Mouse (Mus musculus): ENCODE data around the gene Slc44a5. TPM values are rescaled to one million over a fixed set of nuclear protein-coding genes. Genes with fewer than 3 reads are reported as not detected.

The Slc44a5 gene
- polyA plus RNA-seq (2015; fragmentation: Nextera tagmentation; extraction: Ambion mirVana): 5.1 and 5.7 TPM in 2 replicates

DNA sequence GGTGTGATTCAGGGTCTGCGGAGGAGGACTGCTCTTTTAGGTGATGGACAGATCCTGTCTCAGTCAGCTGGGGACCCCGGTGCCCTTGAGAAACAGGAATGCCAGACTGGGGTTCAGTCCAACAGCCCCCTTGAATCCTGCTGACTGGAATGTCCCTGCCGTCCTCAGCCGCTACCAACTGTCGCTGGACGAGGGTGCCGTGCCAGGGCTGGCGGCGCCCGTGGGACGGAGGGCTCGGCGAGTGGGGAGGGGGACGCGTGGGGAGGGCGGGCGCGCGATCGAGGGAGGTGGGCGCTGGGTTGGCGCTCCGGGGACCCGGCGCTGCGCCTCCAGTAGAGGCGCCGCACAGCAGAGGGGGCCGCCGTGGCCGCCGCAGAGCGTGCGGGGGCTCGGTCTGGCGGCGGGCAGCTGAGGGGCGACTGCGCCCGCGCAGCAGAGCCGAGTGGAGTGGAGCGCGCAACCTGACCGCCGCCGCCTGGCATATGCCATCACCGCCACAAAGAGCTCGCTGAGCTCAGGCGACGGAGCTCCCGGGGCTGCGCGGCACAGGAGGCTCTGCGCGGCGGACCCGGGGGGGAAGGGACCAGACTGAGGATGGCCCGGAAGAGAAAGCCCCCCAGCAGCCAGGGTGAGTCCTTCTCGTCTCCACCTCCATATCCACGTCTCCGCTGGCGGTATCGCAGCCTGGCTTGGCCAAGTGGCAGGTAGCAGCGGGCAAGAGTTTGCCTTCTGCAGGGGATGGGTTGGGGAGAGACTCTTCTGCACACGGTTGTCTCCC lies at the start of gene Slc44a5:
TSS of gene Slc44a5 (plus strand) at position 266 of the 778 bp plus-strand sequence.
- Histone ChIP-seq H3K36me3 (no peaks in the 10 kb centered on the region), H3K4me1 (peaks cover 20% of the 10 kb centered on the region), H3K4me3 (replicated peaks) (peak within 1 kb of the TSS; percentile 68), H3K9ac (replicated peaks) (peak within 1 kb of the TSS; percentile 69), H3K27ac (replicated peaks) (peak within 1 kb of the TSS; percentile 61), H3K27me3 (replicated peaks) (peaks cover 12% of the 10 kb centered on the region; the same call in 1 of the 2 replicates), H3K9me3 (replicated peaks) (no peaks in the 10 kb centered on the region), H3K4me2 (peak within 1 kb of the TSS; percentile 98)
- ATAC-seq (ENCODE audit: low FRiP score): peak; percentile 92
- under 1% methylated on average over 48 of the region's 66 CpGs for WGBS

DNA sequence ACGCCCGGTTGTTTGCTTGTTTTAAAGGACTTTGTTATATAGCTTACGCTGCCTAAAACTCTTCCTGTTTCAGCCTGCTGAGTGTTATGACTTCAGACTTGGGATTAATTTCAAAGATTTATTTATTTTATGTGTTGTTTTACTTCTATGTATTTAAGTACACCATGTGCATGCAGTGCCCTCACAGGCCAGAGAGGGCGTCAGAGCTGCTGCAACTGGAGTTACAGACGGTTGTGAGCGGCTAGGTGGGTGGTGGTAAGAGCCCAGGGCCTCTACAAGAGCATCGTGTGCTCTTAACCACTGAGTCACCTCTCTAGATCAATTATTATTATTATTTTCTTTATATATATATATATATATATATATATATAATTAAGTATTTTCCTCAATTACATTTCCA lies 46.9 kb upstream of the Slc44a5 start:
- H3K4me3 ChIP-seq (replicated peaks): no peak overlapping the region
- ATAC-seq (ENCODE audit: low FRiP score): no peak
- WGBS: 88% methylated on average over 7 of the region's 7 CpGs
- H3K27ac ChIP-seq (replicated peaks): no peak overlapping the region
- no peaks in the 10 kb centered on the region for H3K4me1 ChIP-seq
- H3K36me3 ChIP-seq: peaks cover 37% of the 10 kb centered on the region
- H3K9me3 ChIP-seq (replicated peaks): no peaks in the 10 kb centered on the region
- no peak overlapping the region for H3K9ac ChIP-seq (replicated peaks)
- H3K4me2 ChIP-seq: no peak overlapping the region
- H3K27me3 ChIP-seq (replicated peaks): no peaks in the 10 kb centered on the region

DNA sequence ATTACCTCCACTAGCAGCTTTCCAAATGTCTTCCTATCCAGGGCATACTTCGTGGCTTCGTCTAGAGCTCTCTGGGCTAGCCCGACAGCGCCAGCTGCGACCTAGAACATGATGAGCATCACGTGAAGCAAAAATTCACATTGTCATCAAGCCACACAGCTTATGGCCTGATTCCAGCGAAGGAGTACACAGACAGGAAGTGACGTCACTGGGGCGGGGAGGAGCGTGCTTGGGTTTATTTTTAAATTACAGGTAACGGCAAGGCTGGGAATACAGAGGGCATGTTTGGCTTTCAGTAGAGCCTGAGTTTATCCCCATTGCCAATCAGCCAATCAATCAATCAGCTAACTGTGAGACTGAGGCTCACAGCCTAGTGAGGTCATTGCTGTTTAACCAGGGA lies 43.7 kb upstream of the Slc44a5 start:
- no peak overlapping the region for H3K27ac ChIP-seq (replicated peaks)
- H3K4me3 ChIP-seq (replicated peaks): no peak overlapping the region
- H3K36me3 ChIP-seq: peaks cover 46% of the 10 kb centered on the region
- 96% methylated on average over 11 of the region's 11 CpGs for WGBS
- no peak overlapping the region for H3K4me2 ChIP-seq
- H3K9me3 ChIP-seq (replicated peaks): no peaks in the 10 kb centered on the region
- no peaks in the 10 kb centered on the region for H3K4me1 ChIP-seq
- H3K27me3 ChIP-seq (replicated peaks): no peaks in the 10 kb centered on the region
- H3K9ac ChIP-seq (replicated peaks): no peak overlapping the region
- ATAC-seq (ENCODE audit: low FRiP score): no peak

DNA sequence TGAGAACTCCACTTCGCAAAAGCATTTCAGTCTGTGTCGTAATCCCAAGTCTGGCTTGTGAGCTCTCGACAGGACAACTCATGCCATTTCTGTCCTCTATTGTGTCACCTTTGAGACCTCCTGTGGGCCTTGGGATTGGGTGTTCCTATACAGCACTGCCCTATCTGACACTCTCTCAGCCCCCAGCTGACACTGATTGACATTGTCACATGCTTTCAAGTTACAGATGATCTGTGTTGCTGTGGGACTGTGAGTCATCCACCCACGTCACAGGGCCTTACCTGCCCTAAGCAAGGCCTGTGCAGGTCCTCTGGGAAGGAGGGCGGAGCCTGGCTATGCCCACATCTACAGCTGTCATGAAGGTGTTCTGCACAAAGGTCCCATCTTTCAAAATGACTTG lies 40.8 kb upstream of the Slc44a5 start:
- H3K27ac ChIP-seq (replicated peaks): no peak overlapping the region

DNA sequence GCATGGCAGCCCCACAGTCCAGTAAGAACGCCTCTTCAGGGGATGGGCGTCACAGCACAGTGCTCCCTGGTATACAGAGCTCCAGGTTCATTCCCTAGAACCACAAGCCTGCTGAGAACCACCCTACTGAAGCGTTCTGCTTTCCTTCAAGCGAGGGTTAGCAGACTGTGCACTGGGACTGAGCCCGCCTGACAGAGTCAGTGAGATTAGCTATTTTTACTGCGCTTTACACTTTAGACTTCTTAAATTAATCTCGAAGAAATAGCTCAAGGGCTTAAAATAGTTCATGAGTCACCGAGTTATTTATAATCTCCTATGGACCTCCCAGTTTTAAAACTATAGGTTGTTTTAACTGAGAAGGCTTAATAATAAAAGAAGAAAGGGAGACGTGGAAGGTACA lies 37.4 kb upstream of the Slc44a5 start:
- Histone ChIP-seq H3K27ac (replicated peaks) (no peak overlapping the region), H3K4me3 (replicated peaks) (no peak overlapping the region), H3K4me2 (no peak overlapping the region), H3K9ac (replicated peaks) (no peak overlapping the region), H3K4me1 (no peaks in the 10 kb centered on the region), H3K27me3 (replicated peaks) (no peaks in the 10 kb centered on the region), H3K9me3 (replicated peaks) (no peaks in the 10 kb centered on the region), H3K36me3 (peaks cover 22% of the 10 kb centered on the region)
- 92% methylated on average over 9 of the region's 9 CpGs for WGBS
- ATAC-seq (ENCODE audit: low FRiP score): no peak

More for the DNA sequence above, 40.8 kb upstream of the Slc44a5 start:
- Histone ChIP-seq H3K9me3 (replicated peaks) (no peaks in the 10 kb centered on the region), H3K27me3 (replicated peaks) (no peaks in the 10 kb centered on the region), H3K4me3 (replicated peaks) (no peak overlapping the region), H3K4me1 (no peaks in the 10 kb centered on the region), H3K36me3 (peaks cover 46% of the 10 kb centered on the region), H3K9ac (replicated peaks) (no peak overlapping the region), H3K4me2 (no peak overlapping the region)
- WGBS: 95% methylated on average over 5 of the region's 5 CpGs
- ATAC-seq (ENCODE audit: low FRiP score): no peak

DNA sequence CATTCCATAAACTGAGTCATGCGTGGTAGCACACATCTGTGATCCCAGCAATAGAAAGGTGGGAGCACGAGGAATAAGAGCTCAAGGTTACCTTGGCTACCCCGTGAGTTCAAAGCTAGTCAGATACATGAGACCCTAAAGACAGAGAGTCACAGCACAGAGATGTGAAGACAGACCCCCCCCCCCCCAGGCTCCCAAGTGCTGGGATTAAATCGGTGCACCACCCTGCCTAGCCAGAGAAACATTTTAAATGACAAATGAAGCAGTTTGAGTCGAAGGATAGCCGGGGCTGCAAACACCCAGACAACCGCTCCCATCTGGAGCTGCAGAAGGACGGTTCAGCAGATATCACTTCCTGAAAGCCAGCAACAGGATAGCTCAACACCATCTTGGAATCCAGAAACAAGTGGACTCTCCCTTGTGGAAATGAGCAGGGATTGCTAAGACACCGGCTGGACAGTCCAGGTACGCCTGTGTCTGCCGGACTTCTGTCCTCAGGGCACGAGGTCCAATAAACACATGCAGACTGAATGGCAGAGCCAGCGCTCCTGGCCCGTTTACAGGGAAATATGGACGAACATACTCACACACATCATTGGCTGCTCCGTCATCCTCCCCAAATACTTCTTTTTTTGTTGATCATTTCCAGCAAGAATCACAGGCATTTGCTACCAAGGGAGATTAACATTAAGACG lies 36.0 kb upstream of the Slc44a5 start:
- no peaks in the 10 kb centered on the region for H3K9me3 ChIP-seq (replicated peaks)
- H3K36me3 ChIP-seq: peaks cover 22% of the 10 kb centered on the region
- H3K4me2 ChIP-seq: no peak overlapping the region
- H3K27me3 ChIP-seq (replicated peaks): no peaks in the 10 kb centered on the region
- H3K27ac ChIP-seq (replicated peaks): no peak overlapping the region
- no peaks in the 10 kb centered on the region for H3K4me1 ChIP-seq
- 95% methylated on average over 17 of the region's 17 CpGs for WGBS
- H3K9ac ChIP-seq (replicated peaks): no peak overlapping the region
- ATAC-seq (ENCODE audit: low FRiP score): no peak
- H3K4me3 ChIP-seq (replicated peaks): no peak overlapping the region

DNA sequence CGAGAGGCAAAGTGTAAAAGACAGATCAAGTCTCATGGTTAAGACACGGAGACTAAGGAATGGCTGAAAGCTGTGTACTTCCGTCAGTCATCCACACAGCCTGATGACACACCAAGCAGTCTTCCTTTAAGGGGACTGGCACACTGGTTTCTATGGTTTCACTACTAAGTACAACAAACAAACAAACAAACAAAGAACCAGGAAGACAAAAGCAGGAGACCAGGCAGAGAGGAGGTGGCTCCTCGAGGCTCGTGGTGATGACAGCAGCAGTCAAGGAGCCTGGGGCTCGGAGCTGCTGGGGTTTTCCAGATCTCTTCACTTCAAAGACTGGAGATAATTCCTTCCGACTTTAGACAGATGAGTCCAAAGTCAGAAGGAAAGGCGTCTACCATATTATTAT lies 33.2 kb upstream of the Slc44a5 start:
- no peaks in the 10 kb centered on the region for H3K9me3 ChIP-seq (replicated peaks)
- H3K27me3 ChIP-seq (replicated peaks): no peaks in the 10 kb centered on the region
- peaks cover 7% of the 10 kb centered on the region; the same call in 1 of the 2 replicates for H3K36me3 ChIP-seq
- peaks cover 19% of the 10 kb centered on the region for H3K4me1 ChIP-seq
- no peak overlapping the region for H3K9ac ChIP-seq (replicated peaks)
- no peak overlapping the region for H3K4me3 ChIP-seq (replicated peaks)
- 85% methylated on average over 8 of the region's 8 CpGs for WGBS
- H3K4me2 ChIP-seq: no peak overlapping the region
- ATAC-seq (ENCODE audit: low FRiP score): no peak
- no peak overlapping the region for H3K27ac ChIP-seq (replicated peaks)

DNA sequence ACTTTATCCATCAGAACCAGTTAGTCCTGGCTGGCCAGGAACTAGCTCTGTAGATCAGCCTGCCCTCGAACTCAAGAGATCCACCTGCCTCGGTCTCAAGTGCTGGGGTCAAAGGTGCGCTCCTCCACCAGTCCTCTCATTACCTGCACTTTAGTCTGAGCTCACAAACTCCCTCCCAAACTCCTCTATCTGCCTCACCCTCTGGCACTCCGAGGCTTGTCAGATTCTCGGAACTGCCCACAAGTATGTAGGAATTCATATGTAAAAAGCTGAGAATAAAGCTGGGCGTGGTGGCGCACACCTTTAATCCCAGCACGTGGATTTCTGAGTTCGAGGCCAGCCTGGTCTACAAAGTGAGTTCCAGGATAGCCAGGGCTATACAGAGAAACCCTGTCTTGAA lies 32.8 kb upstream of the Slc44a5 start:
- no peak overlapping the region for H3K27ac ChIP-seq (replicated peaks)
- no peak overlapping the region for H3K9ac ChIP-seq (replicated peaks)
- ATAC-seq (ENCODE audit: low FRiP score): no peak
- peaks cover 7% of the 10 kb centered on the region; the same call in 1 of the 2 replicates for H3K36me3 ChIP-seq
- H3K27me3 ChIP-seq (replicated peaks): no peaks in the 10 kb centered on the region
- H3K9me3 ChIP-seq (replicated peaks): no peaks in the 10 kb centered on the region
- no peak overlapping the region for H3K4me2 ChIP-seq
- peaks cover 22% of the 10 kb centered on the region for H3K4me1 ChIP-seq
- WGBS: 94% methylated on average over 9 of the region's 9 CpGs
- no peak overlapping the region for H3K4me3 ChIP-seq (replicated peaks)

DNA sequence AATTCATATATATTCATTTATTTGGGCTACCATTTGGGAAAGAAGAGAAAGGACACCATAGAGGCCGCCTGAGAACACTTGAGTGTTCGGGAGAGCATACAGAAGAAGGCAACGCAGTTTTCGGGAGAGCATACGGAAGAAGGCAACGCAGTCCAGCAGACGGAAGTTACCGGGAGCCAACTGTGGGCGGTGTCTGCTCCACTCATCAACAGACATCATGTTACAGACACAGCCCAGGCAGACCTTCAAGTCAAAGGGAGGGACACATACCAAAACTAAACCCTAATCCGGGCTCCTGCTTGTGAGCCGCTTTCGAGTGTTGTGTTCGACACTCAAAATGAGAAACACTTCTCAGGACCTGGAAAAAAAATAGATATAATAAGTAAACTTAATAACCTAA lies 31.6 kb upstream of the Slc44a5 start:
- H3K36me3 ChIP-seq: 0 out of 2 replicates have a peak, but pooled peaks cover 2% of the 10 kb centered on the region
- ATAC-seq (ENCODE audit: low FRiP score): no peak
- no peaks in the 10 kb centered on the region for H3K27me3 ChIP-seq (replicated peaks)
- H3K9me3 ChIP-seq (replicated peaks): no peaks in the 10 kb centered on the region
- no peak overlapping the region for H3K9ac ChIP-seq (replicated peaks)
- no peak overlapping the region for H3K4me2 ChIP-seq
- peaks cover 22% of the 10 kb centered on the region for H3K4me1 ChIP-seq
- WGBS: 95% methylated on average over 13 of the region's 13 CpGs
- no peak overlapping the region for H3K27ac ChIP-seq (replicated peaks)
- no peak overlapping the region for H3K4me3 ChIP-seq (replicated peaks)

DNA sequence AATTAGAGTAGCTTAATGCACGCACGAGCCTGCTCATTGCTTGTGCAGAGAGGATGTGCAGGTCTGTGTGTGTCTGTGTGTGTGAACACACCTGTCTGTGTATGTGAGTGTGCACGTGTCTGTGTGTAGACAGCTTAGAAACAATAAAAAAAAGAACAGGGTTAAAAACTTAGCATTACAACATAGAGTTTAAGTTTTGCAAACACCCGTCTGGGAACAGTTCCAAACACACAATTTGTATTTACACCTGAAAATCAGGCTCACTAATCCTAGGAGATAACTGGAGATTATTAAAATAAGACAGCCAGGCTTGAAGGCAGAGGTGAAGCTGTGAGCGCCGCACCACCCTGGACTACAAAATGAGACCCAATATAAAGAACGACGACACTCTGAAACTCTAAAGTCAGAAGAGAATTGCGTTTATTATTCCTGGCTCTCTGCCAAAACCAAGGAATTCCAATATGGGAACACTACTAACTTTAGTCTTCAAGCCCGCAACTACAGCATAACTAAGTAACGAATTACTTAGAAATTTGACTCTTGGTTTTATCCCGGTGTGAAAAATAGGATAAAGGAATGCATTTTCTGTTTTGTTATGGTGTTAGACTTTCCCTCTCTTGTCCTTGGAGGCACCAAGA lies 30.1 kb upstream of the Slc44a5 start:
- no peak for ATAC-seq (ENCODE audit: low FRiP score)
- H3K9me3 ChIP-seq (replicated peaks): no peaks in the 10 kb centered on the region
- H3K4me3 ChIP-seq (replicated peaks): peak overlapping the region; percentile 76
- H3K27ac ChIP-seq (replicated peaks): peak overlapping the region; percentile 87; the same call in 1 of the 2 replicates
- H3K4me1 ChIP-seq: peaks cover 22% of the 10 kb centered on the region
- H3K9ac ChIP-seq (replicated peaks): no peak overlapping the region
- no peaks in the 10 kb centered on the region for H3K36me3 ChIP-seq
- H3K27me3 ChIP-seq (replicated peaks): no peaks in the 10 kb centered on the region
- peak overlapping the region; percentile 78 for H3K4me2 ChIP-seq
- WGBS: 30% methylated on average over 12 of the region's 12 CpGs

DNA sequence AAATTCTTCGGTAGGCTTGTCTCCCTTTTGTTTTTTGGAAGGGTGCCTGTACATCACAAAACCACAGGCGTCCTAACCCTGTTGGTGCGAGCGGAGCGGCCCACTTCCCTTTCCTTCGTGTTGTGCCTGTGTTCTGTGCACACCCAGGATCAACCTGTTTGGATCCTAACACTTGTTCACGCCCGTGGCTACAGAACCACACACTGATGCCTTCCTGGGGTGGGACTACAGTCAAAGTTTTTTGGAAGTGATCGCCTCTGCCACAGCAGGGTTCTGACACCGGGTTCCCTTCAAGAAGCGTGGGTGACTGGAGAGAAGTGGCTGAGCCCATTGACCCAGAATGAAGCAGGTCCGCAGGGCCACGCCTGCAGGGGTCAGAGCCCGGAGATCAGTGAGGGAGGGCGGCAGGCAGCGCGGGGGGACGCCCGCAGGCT lies 29.3 kb upstream of the Slc44a5 start:
- ATAC-seq (ENCODE audit: low FRiP score): peak; percentile 70
- Histone ChIP-seq H3K4me1 (peaks cover 22% of the 10 kb centered on the region), H3K27me3 (replicated peaks) (no peaks in the 10 kb centered on the region), H3K4me3 (replicated peaks) (peak overlapping the region; percentile 76), H3K4me2 (peak overlapping the region; percentile 78), H3K36me3 (no peaks in the 10 kb centered on the region), H3K9me3 (replicated peaks) (no peaks in the 10 kb centered on the region), H3K27ac (replicated peaks) (peak overlapping the region; percentile 87), H3K9ac (replicated peaks) (peak overlapping the region; percentile 68)
- WGBS: under 1% methylated on average over 19 of the region's 19 CpGs

Measured in neural tube, embryonic 15.5 days (tissue).